Mouse (Mus musculus) neural tube, embryonic 11.5 days (tissue): ENCODE data around the gene Plcxd2. TPM values are rescaled to one million over a fixed set of nuclear protein-coding genes. Genes with fewer than 3 reads are reported as not detected.

Experiments used
- ATAC-seq: fragments of 200-750 bp; cut with Nextera tagmentation; 2 replicates; pipeline ENCODE4 v1.8.0; 2017; ENCODE audit warnings: moderate number of reproducible peaks, mild to moderate bottlenecking, moderate TSS enrichment, moderate library complexity; ENCODE audit not compliant: insufficient read depth, low FRiP score, low TSS enrichment
- DNase-seq: peaks from one replicate; pipeline ENCODE4 v3.0.0-alpha.2; 2015; ENCODE audit warnings: low spot score
- H3K27ac ChIP-seq: fragments of 300-500 bp; sonication (generic); 2 replicates; pipeline ENCODE4 v1.5.1; 2014; ENCODE audit warnings: low read depth, mild to moderate bottlenecking, low read length
- H3K27me3 ChIP-seq: fragments of 300-500 bp; sonication (generic); 2 replicates; pipeline ENCODE4 v1.6.1; 2014; ENCODE audit warnings: mild to moderate bottlenecking, low read length, mixed read lengths; ENCODE audit not compliant: control insufficient read depth, insufficient read depth
- H3K36me3 ChIP-seq: fragments of 300-500 bp; sonication (generic); 2 replicates; pipeline ENCODE4 v1.6.1; 2014; ENCODE audit warnings: mild to moderate bottlenecking, low read length, moderate library complexity, mixed read lengths; ENCODE audit not compliant: control insufficient read depth, insufficient read depth
- H3K4me1 ChIP-seq: fragments of 300-500 bp; sonication (generic); 2 replicates; pipeline ENCODE4 v1.6.1; 2014; ENCODE audit warnings: low read length, mixed read lengths; ENCODE audit not compliant: control insufficient read depth, insufficient read depth
- H3K4me2 ChIP-seq: fragments of 300-500 bp; sonication (generic); 2 replicates; pipeline ENCODE4 v1.6.1; 2014; ENCODE audit warnings: low read depth, mild to moderate bottlenecking, moderate library complexity
- H3K4me3 ChIP-seq: fragments of 300-500 bp; sonication (generic); 2 replicates; pipeline ENCODE4 v1.5.1; 2014; ENCODE audit warnings: low read depth, low read length
- H3K9ac ChIP-seq: fragments of 300-500 bp; sonication (generic); 2 replicates; pipeline ENCODE4 v1.6.1; 2014; ENCODE audit warnings: mild to moderate bottlenecking, low read length
- H3K9me3 ChIP-seq: fragments of 300-500 bp; sonication (generic); 2 replicates; pipeline ENCODE4 v1.6.1; 2016; ENCODE audit warnings: low read length; ENCODE audit not compliant: control insufficient read depth
- WGBS: fragments of 180-500 bp; shearing (Covaris S2); extraction: QIAGEN DNeasy Blood & Tissue Kit; methylation state at CpG from one replicate; pipeline ENCODE4 v1.1.7; 2014; 5-methylcytosine and 5-hydroxymethylcytosine counted together
- polyA plus RNA-seq: library from polyadenylated mRNA; unstranded; fragments of >200 nt; fragmentation: Nextera tagmentation; extraction: Ambion mirVana; gene quantifications from 2 replicates; pipeline ENCODE4 v1.2.1, GENCODE M21; 2014

The Plcxd2 gene
- polyA plus RNA-seq, 1 experiment from 2014 or later: 5.1 TPM

- DNase-seq (no peak), ATAC-seq (no peak)
- WGBS: 95% methylated on average over 3 of the region's 3 CpGs
- H3K9ac ChIP-seq: no peak overlapping the region
- H3K4me3 ChIP-seq: no peak overlapping the region
- no peaks in the 10 kb centered on the region for H3K9me3 ChIP-seq
- H3K4me2 ChIP-seq: no peak overlapping the region
- peaks cover 8% of the 10 kb centered on the region; the same call in 1 of the 2 replicates for H3K4me1 ChIP-seq
- no peak overlapping the region for H3K27ac ChIP-seq
- H3K36me3 ChIP-seq: no peaks in the 10 kb centered on the region
- H3K27me3 ChIP-seq: no peaks in the 10 kb centered on the region
Measured at GRCm38 (mm10) chr16:46000976-46001375, 9.0 kb downstream of the Plcxd2 start.

- H3K9ac ChIP-seq: no peak overlapping the region
Measured at GRCm38 (mm10) chr16:45999374-46000191, 10.4 kb downstream of the Plcxd2 start.

GRCm38 (mm10) chr16:45998231-45998630, 11.8 kb downstream of the Plcxd2 start:
- H3K4me3 ChIP-seq: no peak overlapping the region
- H3K27ac ChIP-seq: no peak overlapping the region
- WGBS: 79% methylated on average over 7 of the region's 7 CpGs
- H3K4me2 ChIP-seq: no peak overlapping the region
- H3K9ac ChIP-seq: no peak overlapping the region
- no peaks in the 10 kb centered on the region for H3K27me3 ChIP-seq
- no peaks in the 10 kb centered on the region for H3K9me3 ChIP-seq
- no peak for DNase-seq
- no peak for ATAC-seq
- H3K4me1 ChIP-seq: peaks cover 8% of the 10 kb centered on the region; the same call in 1 of the 2 replicates
- H3K36me3 ChIP-seq: no peaks in the 10 kb centered on the region

More at GRCm38 (mm10) chr16:45999374-46000191, 10.4 kb downstream of the Plcxd2 start:
- no peaks in the 10 kb centered on the region for H3K9me3 ChIP-seq
- H3K27me3 ChIP-seq: no peaks in the 10 kb centered on the region
- ATAC-seq: peak; percentile 72
- WGBS: 41% methylated on average over 10 of the region's 10 CpGs
- no peak overlapping the region for H3K4me3 ChIP-seq
- H3K4me1 ChIP-seq: peaks cover 8% of the 10 kb centered on the region; the same call in 1 of the 2 replicates
- peak; percentile 29 for DNase-seq
- no peak overlapping the region for H3K27ac ChIP-seq
- H3K36me3 ChIP-seq: no peaks in the 10 kb centered on the region
- H3K4me2 ChIP-seq: no peak overlapping the region

- Histone ChIP-seq H3K4me2 (no peak overlapping the region), H3K9ac (no peak overlapping the region), H3K9me3 (no peaks in the 10 kb centered on the region), H3K27ac (no peak overlapping the region), H3K4me3 (no peak overlapping the region), H3K4me1 (no peaks in the 10 kb centered on the region), H3K27me3 (no peaks in the 10 kb centered on the region), H3K36me3 (no peaks in the 10 kb centered on the region)
- 48% methylated on average over 10 of the region's 10 CpGs for WGBS
- ATAC-seq (no peak), DNase-seq (no peak)
Measured at GRCm38 (mm10) chr16:45990901-45991676, 18.9 kb downstream of the Plcxd2 start.

GRCm38 (mm10) chr16:45986236-45986635, 23.8 kb downstream of the Plcxd2 start:
- H3K4me3 ChIP-seq: no peak overlapping the region
- H3K27ac ChIP-seq: no peak overlapping the region
- ATAC-seq: no peak
- WGBS: 70% methylated on average over 1 of the region's 1 CpGs
- H3K9me3 ChIP-seq: no peaks in the 10 kb centered on the region
- H3K36me3 ChIP-seq: no peaks in the 10 kb centered on the region
- H3K4me2 ChIP-seq: no peak overlapping the region
- DNase-seq: no peak
- H3K27me3 ChIP-seq: no peaks in the 10 kb centered on the region
- H3K4me1 ChIP-seq: no peaks in the 10 kb centered on the region
- H3K9ac ChIP-seq: no peak overlapping the region

GRCm38 (mm10) chr16:45984610-45985606, 25.1 kb downstream of the Plcxd2 start:
- no peak overlapping the region for H3K9ac ChIP-seq
- H3K4me3 ChIP-seq: no peak overlapping the region
- WGBS: 84% methylated on average over 4 of the region's 4 CpGs
- H3K4me2 ChIP-seq: no peak overlapping the region
- ATAC-seq (no peak), DNase-seq (no peak)
- no peaks in the 10 kb centered on the region for H3K36me3 ChIP-seq
- H3K27ac ChIP-seq: no peak overlapping the region
- H3K4me1 ChIP-seq: no peaks in the 10 kb centered on the region
- H3K27me3 ChIP-seq: no peaks in the 10 kb centered on the region
- no peaks in the 10 kb centered on the region for H3K9me3 ChIP-seq

- no peak overlapping the region for H3K27ac ChIP-seq
- no peak overlapping the region for H3K4me2 ChIP-seq
- DNase-seq (no peak), ATAC-seq (no peak)
- no peak overlapping the region for H3K4me3 ChIP-seq
- no peaks in the 10 kb centered on the region for H3K9me3 ChIP-seq
- no peaks in the 10 kb centered on the region for H3K36me3 ChIP-seq
- 88% methylated on average over 1 of the region's 1 CpGs for WGBS
- no peaks in the 10 kb centered on the region for H3K4me1 ChIP-seq
- H3K9ac ChIP-seq: no peak overlapping the region
- no peaks in the 10 kb centered on the region for H3K27me3 ChIP-seq
Measured at GRCm38 (mm10) chr16:45976251-45976650, 33.8 kb downstream of the Plcxd2 start.

GRCm38 (mm10) chr16:45973959-45974686, 35.9 kb downstream of the Plcxd2 start:
- Histone ChIP-seq H3K4me2 (no peak overlapping the region), H3K9me3 (no peaks in the 10 kb centered on the region), H3K4me3 (no peak overlapping the region), H3K4me1 (no peaks in the 10 kb centered on the region), H3K27me3 (no peaks in the 10 kb centered on the region), H3K27ac (no peak overlapping the region), H3K36me3 (no peaks in the 10 kb centered on the region), H3K9ac (no peak overlapping the region)
- ATAC-seq: no peak
- 72% methylated on average over 9 of the region's 9 CpGs for WGBS
- DNase-seq: no peak
